Mouse (Mus musculus) liver, embryonic 11.5 days (tissue): ENCODE data around the gene Phf3. TPM values are rescaled to one million over a fixed set of nuclear protein-coding genes. Genes with fewer than 3 reads are reported as not detected.
"Not testable (repeated sequence)": the region's sequence is repeated elsewhere in the genome, so short reads cannot be mapped to it uniquely, and the experiment has no call there.

Experiments
- ATAC-seq: fragments of 200-750 bp; cut with Nextera tagmentation; replicated peaks from 2 replicates; pipeline ENCODE4 v1.8.0; 2017; ENCODE audit warnings: moderate number of reproducible peaks, mild to moderate bottlenecking, moderate TSS enrichment, moderate library complexity; ENCODE audit not compliant: low FRiP score
- DNase-seq: peaks from one replicate; pipeline ENCODE4 v3.0.0-alpha.2; 2017; ENCODE audit warnings: low spot score
- H3K27ac ChIP-seq: fragments of 300-500 bp; sonication (generic); 2 replicates; pipeline ENCODE4 v1.5.1; 2014; ENCODE audit warnings: mild to moderate bottlenecking, low read depth, low read length, control low read depth
- H3K27me3 ChIP-seq: fragments of 300-500 bp; sonication (generic); replicated peaks from 2 replicates; pipeline ENCODE4 v1.6.1; 2014; ENCODE audit warnings: low read length, mixed read lengths; ENCODE audit not compliant: control insufficient read depth, insufficient read depth
- H3K36me3 ChIP-seq: fragments of 300-500 bp; sonication (generic); 2 replicates; pipeline ENCODE4 v1.6.1; 2014; ENCODE audit warnings: mild to moderate bottlenecking, low read length, moderate library complexity, mixed read lengths; ENCODE audit not compliant: control insufficient read depth, insufficient read depth
- H3K4me1 ChIP-seq: fragments of 300-500 bp; sonication (generic); replicated peaks from 2 replicates; pipeline ENCODE4 v1.6.1; 2014; ENCODE audit warnings: low read length, mixed read lengths; ENCODE audit not compliant: control insufficient read depth, insufficient read depth
- H3K4me2 ChIP-seq: fragments of 300-500 bp; sonication (generic); 2 replicates; pipeline ENCODE4 v1.6.1; 2014; ENCODE audit warnings: mild to moderate bottlenecking, control low read depth, moderate library complexity
- H3K4me3 ChIP-seq: fragments of 300-500 bp; sonication (generic); 2 replicates; pipeline ENCODE4 v1.5.1; 2014; ENCODE audit warnings: low read depth, low read length, control low read depth
- H3K9ac ChIP-seq: fragments of 300-500 bp; sonication (generic); 2 replicates; pipeline ENCODE4 v1.6.1; 2014; ENCODE audit warnings: low read depth, low read length, control low read depth
- H3K9me3 ChIP-seq: fragments of 300-500 bp; sonication (generic); 2 replicates; pipeline ENCODE4 v1.6.1; 2016; ENCODE audit warnings: low read length, inconsistent platforms, mixed read lengths; ENCODE audit not compliant: control insufficient read depth
- WGBS: fragments of 180-500 bp; shearing (Covaris S2); extraction: QIAGEN DNeasy Blood & Tissue Kit; methylation state at CpG from one replicate; pipeline ENCODE4 v1.1.7; 2014; 5-methylcytosine and 5-hydroxymethylcytosine counted together
- polyA plus RNA-seq: library from polyadenylated mRNA; unstranded; fragments of >200 nt; fragmentation: Nextera tagmentation; extraction: Ambion mirVana; gene quantifications from 2 replicates; pipeline ENCODE4 v1.2.1, GENCODE M21; 2014

Phf3 gene
- polyA plus RNA-seq, 1 experiment from 2014 or later = 27.0 TPM

GRCm38 (mm10) chr1:30895366-30895765 lies 21.6 kb upstream of the Phf3 start:
- H3K4me2 ChIP-seq, H3K4me3 ChIP-seq, DNase-seq, H3K4me1 ChIP-seq, H3K9ac ChIP-seq, H3K27me3 ChIP-seq, H3K36me3 ChIP-seq, H3K9me3 ChIP-seq, ATAC-seq, H3K27ac ChIP-seq: not testable (repeated sequence)

DNA sequence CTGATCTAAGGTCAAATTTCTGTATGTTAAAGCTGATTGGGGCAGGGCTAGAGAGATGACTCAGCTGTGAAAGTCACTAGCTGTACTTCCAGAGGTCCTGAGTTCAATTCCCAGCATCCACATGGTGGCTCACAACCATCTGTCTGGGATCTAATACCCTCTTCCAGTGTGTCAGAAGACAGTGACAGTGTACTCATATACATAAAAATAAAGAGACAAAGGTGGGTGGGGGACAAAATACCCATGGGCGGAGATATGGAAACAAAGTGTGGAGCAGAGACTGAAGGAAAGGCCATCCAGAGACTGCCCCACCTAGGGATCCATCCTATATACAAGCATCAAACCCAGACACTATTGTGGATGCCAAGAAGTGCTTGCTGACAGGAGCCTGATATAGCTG lies 10.1 kb upstream of the Phf3 start:
- not testable (repeated sequence) for H3K4me2 ChIP-seq, H3K4me1 ChIP-seq, H3K27me3 ChIP-seq, DNase-seq, H3K4me3 ChIP-seq, H3K9ac ChIP-seq, H3K27ac ChIP-seq, H3K9me3 ChIP-seq, H3K36me3 ChIP-seq, ATAC-seq
- 89% methylated on average over 1 of the region's 1 CpGs for WGBS

GRCm38 (mm10) chr1:30875746-30876145 lies 2.0 kb upstream of the Phf3 start:
- Histone ChIP-seq H3K9ac (no peak overlapping the region), H3K27me3 (no peaks in the 10 kb centered on the region), H3K27ac (no peak overlapping the region), H3K9me3 (no peaks in the 10 kb centered on the region), H3K4me3 (no peak overlapping the region), H3K36me3 (no peaks in the 10 kb centered on the region), H3K4me2 (no peak overlapping the region), H3K4me1 (no peaks in the 10 kb centered on the region; the same call in 1 of the 2 replicates)
- DNase-seq (no peak), ATAC-seq (no peak)

DNA sequence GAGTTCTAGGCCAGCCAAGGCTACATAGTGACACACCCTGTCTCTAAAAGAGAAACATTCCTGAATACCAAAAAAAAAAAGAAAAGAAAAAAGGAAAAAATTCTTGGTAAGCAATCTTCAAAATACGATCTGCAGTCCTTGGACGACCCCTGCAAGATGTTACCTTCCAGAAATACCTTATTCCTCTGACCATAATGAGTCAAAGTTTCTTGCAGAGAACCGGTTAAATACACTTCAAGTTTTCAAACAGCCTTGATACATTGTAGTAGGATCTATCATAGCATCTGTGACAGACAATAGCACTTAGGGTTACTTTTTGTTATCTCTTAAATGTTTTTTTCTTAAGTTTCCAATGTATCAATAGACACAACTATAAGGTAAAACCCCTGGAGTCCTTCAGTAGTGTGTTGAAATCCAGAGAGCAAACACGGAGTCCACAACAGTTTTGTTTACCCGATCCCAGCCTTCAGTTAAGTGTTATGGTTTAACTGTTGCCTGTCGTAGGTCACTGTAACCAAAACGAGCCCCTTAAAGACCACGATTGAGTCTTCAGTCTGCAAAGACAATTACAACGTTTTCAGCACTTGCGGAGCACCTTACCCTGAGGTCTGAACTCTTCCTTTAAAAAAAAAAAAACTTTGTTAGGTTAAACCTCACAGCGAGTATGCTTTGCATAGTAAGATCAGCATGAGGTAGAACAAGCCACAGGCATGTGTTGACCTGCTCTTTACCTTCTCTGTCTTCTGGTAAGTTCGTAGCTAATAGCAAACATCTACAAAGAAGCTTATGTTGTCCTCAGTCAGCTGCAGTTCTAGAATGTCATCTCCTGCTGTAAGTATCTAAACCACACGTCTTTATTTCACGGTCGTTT lies 775 bp upstream of the Phf3 start:
- 50% methylated on average over 15 of the region's 15 CpGs for WGBS
- Histone ChIP-seq H3K4me3 (peak overlapping the region; percentile 93), H3K36me3 (no peaks in the 10 kb centered on the region), H3K9me3 (no peaks in the 10 kb centered on the region), H3K4me2 (peak overlapping the region; percentile 77), H3K9ac (peak overlapping the region; percentile 95), H3K4me1 (no peaks in the 10 kb centered on the region; the same call in 1 of the 2 replicates), H3K27me3 (no peaks in the 10 kb centered on the region), H3K27ac (peak overlapping the region; percentile 98)
- DNase-seq (no peak), ATAC-seq (no peak)

- ATAC-seq = peak; percentile 73
- Histone ChIP-seq H3K4me3 (peak overlapping the region; percentile 93), H3K27ac (peak overlapping the region; percentile 98), H3K27me3 (no peaks in the 10 kb centered on the region), H3K4me2 (peak overlapping the region; percentile 76), H3K36me3 (no peaks in the 10 kb centered on the region), H3K4me1 (no peaks in the 10 kb centered on the region; the same call in 1 of the 2 replicates), H3K9me3 (no peaks in the 10 kb centered on the region), H3K9ac (peak overlapping the region; percentile 95)
- under 1% methylated on average over 79 of the region's 79 CpGs for WGBS
- peak; percentile 70 for DNase-seq
Observed at GRCm38 (mm10) chr1:30872836-30873540, 733 bp downstream of the Phf3 start.

DNA sequence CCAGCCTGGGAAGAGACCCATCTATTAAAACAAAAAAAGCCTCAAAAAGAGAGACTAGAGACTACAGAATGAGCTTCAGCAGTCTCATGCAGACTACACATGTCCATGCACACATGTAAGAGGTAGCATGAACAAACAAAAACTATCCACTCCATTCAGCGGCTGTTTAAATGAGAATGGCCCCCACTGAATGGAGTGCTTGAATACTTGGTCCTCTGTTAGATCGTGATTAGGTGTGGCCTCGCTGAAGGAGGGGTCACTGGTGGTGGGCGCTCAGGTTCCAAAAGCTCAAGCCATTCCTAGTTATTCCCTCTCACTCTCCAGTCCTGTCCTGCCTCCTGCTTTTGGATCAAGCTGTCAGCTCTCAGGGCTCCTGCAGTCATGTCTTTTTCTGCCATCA lies 5.9 kb downstream of the Phf3 start:
- Histone ChIP-seq H3K4me3 (no peak overlapping the region), H3K27me3 (no peaks in the 10 kb centered on the region), H3K4me2 (no peak overlapping the region), H3K27ac (no peak overlapping the region), H3K4me1 (no peaks in the 10 kb centered on the region; the same call in 1 of the 2 replicates), H3K9ac (no peak overlapping the region), H3K36me3 (no peaks in the 10 kb centered on the region), H3K9me3 (no peaks in the 10 kb centered on the region)
- DNase-seq = no peak
- WGBS = 88% methylated on average over 4 of the region's 4 CpGs
- no peak for ATAC-seq

DNA sequence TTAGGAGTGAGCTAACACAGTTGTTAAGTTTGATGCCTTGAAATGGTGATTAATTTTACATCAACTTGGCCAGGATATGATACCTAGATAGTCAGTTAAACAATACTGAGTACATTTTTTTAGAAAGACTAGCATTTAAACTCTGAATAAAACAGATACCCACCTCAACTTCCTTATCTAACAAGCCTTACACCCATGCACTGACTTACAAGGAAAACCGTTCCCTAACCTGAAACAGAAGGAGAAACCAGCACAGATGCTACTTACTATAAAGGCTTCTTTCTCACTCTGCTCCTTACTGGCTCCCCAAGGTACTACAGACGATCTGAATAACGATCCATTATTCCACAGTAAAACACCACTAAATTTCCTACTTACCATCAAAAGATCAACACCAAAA lies 21.2 kb downstream of the Phf3 start:
- ATAC-seq (no peak), DNase-seq (no peak)
- WGBS = 84% methylated on average over 3 of the region's 3 CpGs
- no peak overlapping the region for H3K4me2 ChIP-seq
- H3K4me3 ChIP-seq = no peak overlapping the region
- H3K36me3 ChIP-seq = no peaks in the 10 kb centered on the region
- no peak overlapping the region for H3K27ac ChIP-seq
- no peak overlapping the region for H3K9ac ChIP-seq
- no peaks in the 10 kb centered on the region for H3K9me3 ChIP-seq
- H3K4me1 ChIP-seq = peaks cover 5% of the 10 kb centered on the region
- no peaks in the 10 kb centered on the region for H3K27me3 ChIP-seq

DNA sequence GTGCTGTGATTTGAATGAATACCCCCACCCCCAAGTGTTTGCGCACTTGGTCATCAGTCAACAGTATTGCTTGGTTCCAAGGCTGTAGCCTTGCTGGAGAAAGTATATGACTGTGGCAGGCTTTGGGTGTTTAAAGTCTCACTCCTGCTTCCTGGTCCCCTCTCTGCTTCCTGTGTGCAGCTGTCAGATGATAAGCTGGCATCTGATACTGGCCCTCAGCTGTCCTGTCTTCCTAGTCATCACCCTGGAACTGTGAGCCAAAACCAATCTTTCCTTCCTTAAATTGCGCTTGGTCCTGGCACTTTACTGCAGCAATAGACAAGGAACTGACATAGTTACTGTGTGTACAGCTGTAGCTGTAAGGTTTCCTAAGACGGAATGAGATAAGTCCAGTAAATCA lies 21.8 kb downstream of the Phf3 start:
- Histone ChIP-seq H3K27me3 (no peaks in the 10 kb centered on the region), H3K4me3 (no peak overlapping the region), H3K9me3 (no peaks in the 10 kb centered on the region), H3K4me2 (no peak overlapping the region), H3K9ac (no peak overlapping the region), H3K27ac (no peak overlapping the region), H3K4me1 (peaks cover 5% of the 10 kb centered on the region), H3K36me3 (no peaks in the 10 kb centered on the region)
- ATAC-seq = no peak; the same call in 1 of the 2 replicates
- no peak for DNase-seq
- WGBS = 83% methylated on average over 3 of the region's 3 CpGs
